Mouse (Mus musculus) cortical plate, adult 2 months (tissue): ENCODE data around the gene Armc7. TPM values are rescaled to one million over a fixed set of nuclear protein-coding genes. Genes with fewer than 3 reads are reported as not detected.

Source experiments
- H3K27ac ChIP-seq: fragments of 200-500 bp; 2 replicates; pipeline ENCODE4 v1.5.1; 2012; ENCODE audit warnings: low read length, control low read depth, inconsistent platforms; ENCODE audit not compliant: insufficient read depth
- H3K4me1 ChIP-seq: fragments of 200-500 bp; 2 replicates; pipeline ENCODE4 v1.6.1; 2011; ENCODE audit warnings: low read length; ENCODE audit not compliant: control insufficient read depth, insufficient read depth
- H3K4me3 ChIP-seq: fragments of 200-500 bp; 2 replicates; pipeline ENCODE4 v1.5.1; 2011; ENCODE audit warnings: mild to moderate bottlenecking, low read length, control low read depth; ENCODE audit not compliant: insufficient read depth
- CTCF ChIP-seq: fragments of 200-500 bp; IDR thresholded peaks from 2 replicates; pipeline ENCODE4 v1.5.1; 2011; ENCODE audit warnings: mild to moderate bottlenecking, control low read depth, low read length; ENCODE audit not compliant: insufficient read depth; ENCODE audit errors: extremely low read depth
- POLR2A ChIP-seq: fragments of 200-500 bp; IDR thresholded peaks from 2 replicates; pipeline ENCODE4 v1.6.1; 2011; ENCODE audit warnings: mild to moderate bottlenecking, low read length, control low read depth; ENCODE audit not compliant: insufficient read depth; ENCODE audit errors: extremely low read depth
- polyA plus RNA-seq: library from polyadenylated mRNA; depleted of rRNA; stranded (reverse); fragments of >200 nt; gene quantifications from 2 replicates; pipeline ENCODE4 v1.2.3, GENCODE M21; 2012

Gene Armc7
- polyA plus RNA-seq, 1 experiment: 11.7 TPM

- Histone ChIP-seq H3K4me1 (peaks cover 15% of the 10 kb centered on the region), H3K27ac (no peak overlapping the region), H3K4me3 (no peak overlapping the region)
- TF ChIP-seq POLR2A (no peak), CTCF (no peak)
These were observed 35.0 kb downstream of the Armc7 start for GRCm38 (mm10) chr11:115510507-115510888.

DNA sequence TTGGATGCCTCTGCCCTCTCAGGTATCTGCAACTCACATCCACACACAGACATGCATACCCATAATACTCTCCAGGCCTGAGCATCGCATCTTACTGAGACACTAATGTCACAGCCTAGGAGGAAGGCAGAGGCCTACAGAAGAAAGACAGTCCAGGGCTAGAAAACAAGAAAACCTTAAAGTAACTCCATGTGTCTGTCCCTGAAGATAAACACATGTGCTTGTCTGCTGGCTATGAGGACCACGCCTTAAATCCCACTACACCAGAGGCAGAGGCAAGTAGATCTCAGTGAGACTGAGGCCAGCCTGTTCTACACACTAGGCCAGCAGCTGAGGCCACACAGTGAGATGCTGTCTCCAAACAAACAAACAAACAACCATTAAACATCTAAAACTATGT, 35.7 kb downstream of the Armc7 start:
- TF ChIP-seq CTCF (no peak), POLR2A (no peak)
- Histone ChIP-seq H3K4me3 (no peak overlapping the region), H3K27ac (no peak overlapping the region), H3K4me1 (peaks cover 15% of the 10 kb centered on the region)

GRCm38 (mm10) chr11:115512004-115512403, 36.5 kb downstream of the Armc7 start:
- H3K4me3 ChIP-seq: peak overlapping the region; percentile 87; the same call in 1 of the 2 replicates
- TF ChIP-seq POLR2A: no peak
- TF ChIP-seq CTCF: no peak
- H3K27ac ChIP-seq: no peak overlapping the region
- peaks cover 15% of the 10 kb centered on the region for H3K4me1 ChIP-seq

DNA sequence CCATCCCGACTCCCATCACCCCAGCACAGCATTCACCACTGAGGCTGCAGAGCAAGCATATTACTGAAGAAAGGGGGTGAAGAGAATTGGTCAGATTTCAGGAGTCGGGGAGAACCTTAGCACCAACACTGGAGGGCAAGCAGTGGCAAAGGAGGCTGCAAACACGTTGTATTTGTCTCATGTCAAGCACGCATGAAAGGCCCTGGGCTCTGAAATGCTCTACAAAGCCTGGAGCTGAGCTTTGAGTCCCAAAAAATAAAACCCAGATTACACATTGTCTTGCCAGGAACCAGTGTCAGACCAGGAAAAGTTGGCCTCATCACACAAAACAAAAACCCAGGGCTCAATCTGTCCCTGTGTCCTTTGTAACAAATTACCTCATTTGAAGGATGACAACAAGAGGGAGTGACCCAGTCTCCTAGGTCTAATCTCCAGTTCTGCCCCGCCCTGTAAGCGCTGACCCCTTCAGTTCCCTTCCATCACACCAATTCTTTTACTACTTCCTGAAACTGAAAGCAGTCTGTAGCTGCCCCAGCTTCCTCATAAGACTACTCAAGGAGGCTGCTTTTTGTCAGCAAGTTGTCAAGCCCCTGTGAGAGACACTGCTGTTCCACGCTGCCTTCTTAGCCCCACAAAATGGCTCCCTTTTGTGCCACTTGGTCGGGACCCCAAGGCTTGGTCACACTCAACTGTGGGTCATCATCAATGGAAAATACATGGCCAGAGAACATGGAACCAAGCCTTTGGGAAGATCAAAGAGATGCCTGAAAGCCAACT, 37.1 kb downstream of the Armc7 start:
- no peak for TF ChIP-seq CTCF
- TF ChIP-seq POLR2A: no peak
- Histone ChIP-seq H3K4me1 (peaks cover 15% of the 10 kb centered on the region), H3K27ac (no peak overlapping the region), H3K4me3 (peak overlapping the region; percentile 87)

- Histone ChIP-seq H3K27ac (peak overlapping the region; percentile 62), H3K4me1 (peaks cover 15% of the 10 kb centered on the region), H3K4me3 (peak overlapping the region; percentile 87)
- TF ChIP-seq CTCF: no peak
- no peak for TF ChIP-seq POLR2A
These were observed 38.1 kb downstream of the Armc7 start for GRCm38 (mm10) chr11:115513271-115514237.

DNA sequence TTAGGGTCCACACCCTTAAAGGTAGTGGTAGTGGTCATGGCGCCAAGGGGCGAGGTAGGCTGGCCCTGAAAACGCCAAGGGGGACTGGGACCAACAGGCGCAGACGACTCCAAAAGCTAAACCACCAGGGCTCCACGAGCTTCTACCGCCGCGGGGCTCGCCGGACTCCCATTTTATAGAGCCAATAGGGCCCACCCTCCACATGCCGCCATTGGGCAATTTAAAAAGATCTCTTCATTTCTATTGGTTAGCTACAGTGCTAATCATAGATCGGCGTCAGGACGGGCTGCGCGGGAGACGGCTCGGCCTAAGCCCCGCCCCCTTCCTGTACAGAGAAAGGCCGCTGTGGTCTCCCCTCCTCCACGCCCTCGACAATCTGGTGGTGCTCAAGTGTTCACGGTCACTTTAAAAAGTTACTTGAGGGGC, 38.8 kb downstream of the Armc7 start, which contains the start of gene Jpt1:
Jpt1 (minus strand) TSS at position 150 of the 426 bp plus-strand sequence.
- H3K4me3 ChIP-seq: peak within 1 kb of the TSS; percentile 87
- TF ChIP-seq POLR2A (peak; percentile 100), CTCF (no peak)

GRCm38 (mm10) chr11:115515021-115515420, 39.6 kb downstream of the Armc7 start:
- no peak for TF ChIP-seq CTCF
- no peak for TF ChIP-seq POLR2A
- Histone ChIP-seq H3K27ac (no peak overlapping the region), H3K4me3 (no peak overlapping the region), H3K4me1 (peaks cover 13% of the 10 kb centered on the region)

More for the DNA sequence above, 38.8 kb downstream of the Armc7 start, which contains the start of gene Jpt1:
- Histone ChIP-seq H3K4me1 (peaks cover 15% of the 10 kb centered on the region), H3K27ac (peak within 1 kb of the TSS; percentile 62)

DNA sequence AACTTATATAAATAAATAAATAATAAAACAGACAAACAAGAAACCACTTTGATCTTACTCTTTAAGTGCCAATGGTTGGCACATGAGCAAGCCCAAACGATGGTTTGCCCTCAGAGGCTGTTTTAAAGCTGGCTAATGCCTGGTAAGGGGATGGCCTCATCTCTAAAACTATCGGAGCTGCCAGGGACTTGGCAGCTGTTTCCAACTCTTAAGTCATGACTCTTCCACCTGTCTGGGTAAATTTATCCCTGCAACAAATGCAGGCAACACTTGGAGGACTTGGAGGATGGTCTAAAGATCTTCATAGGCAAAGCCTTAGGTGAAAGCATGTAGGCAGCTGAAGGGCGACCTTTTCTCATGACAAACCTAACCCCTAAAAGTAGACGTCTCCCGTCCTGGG, 41.5 kb downstream of the Armc7 start:
- TF ChIP-seq CTCF: no peak
- no peak for TF ChIP-seq POLR2A

GRCm38 (mm10) chr11:115518693-115519092, 43.2 kb downstream of the Armc7 start:
- Histone ChIP-seq H3K4me3 (no peak overlapping the region), H3K27ac (no peak overlapping the region)

More for the DNA sequence above, 41.5 kb downstream of the Armc7 start:
- Histone ChIP-seq H3K4me3 (no peak overlapping the region), H3K4me1 (peaks cover 8% of the 10 kb centered on the region), H3K27ac (no peak overlapping the region)

More at GRCm38 (mm10) chr11:115518693-115519092, 43.2 kb downstream of the Armc7 start:
- no peak for TF ChIP-seq CTCF
- TF ChIP-seq POLR2A: no peak
- peaks cover 2% of the 10 kb centered on the region for H3K4me1 ChIP-seq
